ENCODE assay signal across 11 mouse cellular contexts in the genomic region with DNA sequence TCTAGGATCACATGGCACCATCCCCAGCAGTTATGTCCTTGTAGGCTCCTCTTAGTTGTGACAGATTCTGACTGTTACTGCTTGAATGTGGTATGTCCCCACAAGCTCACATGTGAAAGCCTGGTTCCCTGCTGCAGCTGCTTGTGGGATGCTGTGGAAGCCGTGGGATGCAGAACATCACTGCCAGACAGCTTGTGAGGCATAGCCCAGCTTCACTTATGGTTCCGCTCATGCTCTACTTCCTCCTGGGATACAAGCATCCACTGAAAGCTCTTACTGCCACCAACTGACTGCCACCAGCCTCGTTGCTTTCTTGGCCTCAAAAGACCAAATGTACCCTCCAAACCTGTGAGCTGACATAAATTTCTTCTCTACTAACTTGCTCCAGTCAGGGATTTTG.
"Had no signal": no experiment of that assay in that cellular context is flagged by ENCODE, and none has a peak within 500 bp of the region (broad histone marks: within the 10 kb centered on the region; RNA-seq: fewer than 3 reads in every experiment).

No protein-coding gene starts in this region.

- H3K27ac ChIP-seq: kidney, postnatal 0 days; liver, embryonic 14.5 days; midbrain, embryonic 12.5 days; stomach, postnatal 0 days had no signal

- H3K27me3 ChIP-seq: midbrain, embryonic 12.5 days had no signal

- H3K4me3 ChIP-seq: midbrain, embryonic 12.5 days had no signal

- H3K4me2 ChIP-seq: midbrain, embryonic 12.5 days had no signal

- H3K36me3 ChIP-seq: midbrain, embryonic 12.5 days had no signal

- H3K9me3 ChIP-seq: midbrain, embryonic 12.5 days had no signal

- H3K9ac ChIP-seq: liver, embryonic 14.5 days; midbrain, embryonic 12.5 days had no signal

- ATAC-seq: midbrain, embryonic 16.5 days had no signal

- DNase-seq: kidney, adult 11 months; kidney, adult 9 months; kidney, postnatal 4 days; left cerebral cortex, postnatal 4 days; lung, adult 18-20 months; right cerebral cortex, postnatal 25 days had no signal
